Comparison of ENCODE assay signal across 20 mouse cellular contexts in the genomic region with DNA sequence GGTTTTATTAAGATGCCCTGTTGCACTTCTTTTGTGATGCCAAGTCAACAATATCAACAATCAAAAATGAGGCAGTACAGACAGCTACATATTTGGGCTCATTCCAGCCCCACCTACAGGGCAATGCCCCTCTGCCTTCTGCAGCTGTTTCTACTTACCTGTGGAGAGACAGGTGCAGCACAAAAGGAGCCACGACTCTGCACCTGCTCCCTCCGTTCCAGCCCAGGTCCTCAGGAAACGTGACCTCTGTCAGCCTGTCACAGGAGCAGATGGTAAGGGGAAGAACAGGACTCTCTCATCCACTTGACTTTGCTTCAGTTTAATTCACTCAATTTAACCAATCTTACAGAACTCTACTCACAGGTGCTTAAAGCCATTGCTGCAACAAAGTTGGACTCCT.
DNase-seq lines count a peak whose midpoint lies in the region; ATAC-seq and TF ChIP-seq lines count a peak whose summit lies in the region.
"Had no signal": no experiment of that assay in that cellular context is flagged by ENCODE, and none has a peak within 500 bp of the region (broad histone marks: within the 10 kb centered on the region; RNA-seq: fewer than 3 reads in every experiment).

No protein-coding gene starts in this region.

- no peak overlapping the region for H3K9ac ChIP-seq in heart, embryonic 16.5 days (ENCODE audit: low read length)
- no peak overlapping the region for H3K9ac ChIP-seq in ES-Bruce4 (ENCODE audit: low read depth, poor library complexity, severe bottlenecking)
- H3K9ac ChIP-seq: embryonic facial prominence, embryonic 13.5 days; heart, embryonic 12.5 days; intestine, embryonic 15.5 days had no signal

- peaks cover 3% of the 10 kb centered on the region for H3K36me3 ChIP-seq in heart, embryonic 16.5 days (ENCODE audit: control insufficient read depth, insufficient read depth)
- no peaks in the 10 kb centered on the region; the same call in 1 of the 2 replicates for H3K36me3 ChIP-seq in ES-Bruce4 (ENCODE audit: control insufficient read depth, insufficient read depth, low read length, poor library complexity, severe bottlenecking)
- H3K36me3 ChIP-seq: intestine, embryonic 15.5 days had no signal

- no peak for TF ChIP-seq CTCF in ES-Bruce4 (IDR thresholded peaks at IDR 0.05; ENCODE audit: low read depth, low read length)

- H3K9me3 ChIP-seq in heart, embryonic 16.5 days (replicated peaks; ENCODE audit: control insufficient read depth, low read length) = peaks cover 7% of the 10 kb centered on the region
- peaks cover 12% of the 10 kb centered on the region for H3K9me3 ChIP-seq in ES-Bruce4 (replicated peaks; ENCODE audit: control insufficient read depth, insufficient read depth, low read length, poor library complexity, severe bottlenecking)
- H3K9me3 ChIP-seq: intestine, embryonic 15.5 days had no signal

- no peak for TF ChIP-seq POLR2A in ES-Bruce4 (IDR thresholded peaks at IDR 0.05; ENCODE audit: insufficient read depth, low read length)

- DNase-seq in heart, postnatal 25 days (ENCODE audit: low spot score) = no peak
- DNase-seq in left cerebral cortex, postnatal 4 days = peak; percentile 7
- DNase-seq in left cerebral cortex, postnatal 36 days (ENCODE audit: low spot score in 2 of 2) = no peak
- peak; percentile 37 for DNase-seq in A20 (ENCODE audit: low read depth, low spot score)
- no peak for DNase-seq in lung, postnatal 14 days
- DNase-seq: adrenal gland, postnatal 14 days; gastrocnemius, adult 2 months; gastrocnemius, postnatal 25 days; heart, postnatal 4 days; kidney, adult 18-20 months had no signal

- 0 out of 2 replicates have a peak, but pooled peaks have one; percentile 14 for ATAC-seq in heart, embryonic 16.5 days (replicated peaks; ENCODE audit: extremely low read depth, insufficient read depth, low FRiP score)
- ATAC-seq: activated CD4-positive, CD25-positive, alpha-beta regulatory T cell, adult 4 months; forebrain, embryonic 14.5 days; intestine, embryonic 15.5 days; Patski had no signal

- H3K27me3 ChIP-seq in heart, embryonic 16.5 days (ENCODE audit: control insufficient read depth, insufficient read depth, low read length) = no peaks in the 10 kb centered on the region
- H3K27me3 ChIP-seq in ES-Bruce4 (ENCODE audit: control insufficient read depth, insufficient read depth, low read length, poor library complexity, severe bottlenecking) = no peaks in the 10 kb centered on the region
- H3K27me3 ChIP-seq: embryonic facial prominence, embryonic 13.5 days; heart, embryonic 12.5 days; intestine, embryonic 15.5 days; Patski had no signal

- no peak overlapping the region for H3K4me3 ChIP-seq in heart, embryonic 16.5 days (ENCODE audit: low read length)
- no peak overlapping the region for H3K4me3 ChIP-seq in ES-Bruce4 (ENCODE audit: low read depth, low read length)
- H3K4me3 ChIP-seq: embryonic facial prominence, embryonic 13.5 days; erythroblast, embryonic 14.5 days; forebrain, embryonic 10.5 days; gastrocnemius, adult 2 months; heart, embryonic 12.5 days; intestine, embryonic 15.5 days had no signal

- intact Hi-C loops in heart, postnatal 25 days (cut with DNase I) = no loop called here
- intact Hi-C loops in left cerebral cortex, postnatal 4 days (cut with DNase I) = no loop called here
- intact Hi-C loops in left cerebral cortex, postnatal 36 days (cut with DNase I) = no loop called here

- H3K4me2 ChIP-seq in heart, embryonic 16.5 days (ENCODE audit: low read depth, low read length) = no peak overlapping the region
- H3K4me2 ChIP-seq: embryonic facial prominence, embryonic 13.5 days; heart, embryonic 12.5 days; intestine, embryonic 15.5 days had no signal

- TF ChIP-seq EP300 in ES-Bruce4 (IDR thresholded peaks at IDR 0.05; ENCODE audit: insufficient read depth, low read depth, low read length) = 0 out of 2 replicates have a peak, but pooled peaks have one; percentile 15

- 63% methylated on average over 3 of the region's 3 CpGs for WGBS in heart, embryonic 16.5 days

- no peak overlapping the region for H3K27ac ChIP-seq in heart, embryonic 16.5 days (ENCODE audit: low read length)
- H3K27ac ChIP-seq in ES-Bruce4 (ENCODE audit: insufficient read depth, low read length) = no peak overlapping the region
- H3K27ac ChIP-seq: embryonic facial prominence, embryonic 13.5 days; forebrain, embryonic 10.5 days; gastrocnemius, adult 2 months; intestine, embryonic 15.5 days had no signal

- H3K4me1 ChIP-seq in heart, embryonic 16.5 days (ENCODE audit: control insufficient read depth, insufficient read depth, low read length) = no peaks in the 10 kb centered on the region
- no peaks in the 10 kb centered on the region for H3K4me1 ChIP-seq in ES-Bruce4 (ENCODE audit: control insufficient read depth, insufficient read depth, low read length)
- H3K4me1 ChIP-seq: embryonic facial prominence, embryonic 13.5 days; forebrain, embryonic 10.5 days; heart, embryonic 12.5 days; intestine, embryonic 15.5 days had no signal

Comparison
In these comparisons a context has a peak if more than half of its experiments do, and no peak if none do; other contexts are left out.
1. DNase-seq: peak in left cerebral cortex, postnatal 4 days (single experiment) and A20 (single experiment); none in heart, postnatal 25 days (single experiment), left cerebral cortex, postnatal 36 days (0 of 2) and lung, postnatal 14 days (single experiment).